Mouse (Mus musculus): ENCODE measurements at regions not wholly inside any gene's neighbourhood (a gene's known extent, or its start where the extent isn't known, plus 50 kb on each side); places are given as distances from the start of the nearest gene placed in this dataset.

- no peak for TF ChIP-seq POLR2A (IDR thresholded peaks at IDR 0.05; ENCODE audit: low read depth, low read length)
- TF ChIP-seq CTCF (IDR thresholded peaks at IDR 0.05; ENCODE audit: borderline replicate concordance, insufficient read depth, low read length): no peak
These were observed 331.5 kb upstream of the Tmem132c start for GRCm38 (mm10) chr5:126910084-126910483.
